Mouse (Mus musculus) liver, adult 2 months (tissue): ENCODE measurements around the gene Adh4.

Experiments
- CTCF ChIP-seq: fragments of 200-500 bp; IDR thresholded peaks from 2 replicates; pipeline ENCODE4 v1.5.1; 2011; ENCODE audit warnings: low read depth, low read length, control low read depth
- POLR2A ChIP-seq: fragments of 200-500 bp; IDR thresholded peaks from 2 replicates; pipeline ENCODE4 v1.6.1; 2011; ENCODE audit warnings: low read length, control low read depth; ENCODE audit not compliant: insufficient read depth; ENCODE audit errors: extremely low read depth

DNA sequence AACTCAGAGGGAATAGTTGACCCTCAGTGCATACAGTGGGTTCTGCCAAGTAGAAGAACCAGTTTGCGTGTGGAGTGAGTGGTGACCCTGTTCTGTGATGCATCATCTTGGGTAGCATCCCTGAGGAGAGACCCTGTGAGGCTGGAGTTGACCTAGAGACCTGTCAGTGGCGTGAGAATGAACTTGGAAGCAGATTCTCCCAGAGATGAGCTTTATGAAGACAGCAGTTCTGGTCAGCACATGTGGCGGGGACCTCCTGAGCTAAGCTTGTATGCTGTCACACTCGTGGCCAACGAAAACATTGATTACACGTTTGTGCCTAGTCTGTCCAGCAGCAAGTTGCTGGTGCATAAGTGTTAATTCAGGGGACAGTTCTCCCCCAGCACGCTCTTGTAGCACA lies 9.4 kb upstream of the Adh4 start:
- TF ChIP-seq POLR2A (no peak), CTCF (no peak)
